Mouse (Mus musculus) midbrain, embryonic 12.5 days (tissue): ENCODE data around the gene Nek11. TPM values are rescaled to one million over a fixed set of nuclear protein-coding genes. Genes with fewer than 3 reads are reported as not detected.

Source experiments
- ATAC-seq: fragments of 200-750 bp; cut with Nextera tagmentation; 2 replicates; pipeline ENCODE4 v1.8.0; 2017; ENCODE audit warnings: low read depth, moderate TSS enrichment, moderate library complexity; ENCODE audit not compliant: low FRiP score
- H3K27ac ChIP-seq: fragments of 300-500 bp; sonication (generic); replicated peaks from 2 replicates; pipeline ENCODE4 v1.5.1; 2016; ENCODE audit warnings: mild to moderate bottlenecking
- H3K27me3 ChIP-seq: fragments of 300-500 bp; sonication (generic); 2 replicates; pipeline ENCODE4 v1.6.1; 2016; ENCODE audit warnings: mild to moderate bottlenecking
- H3K36me3 ChIP-seq: fragments of 300-500 bp; sonication (generic); 2 replicates; pipeline ENCODE4 v1.6.1; 2016
- H3K4me1 ChIP-seq: fragments of 300-500 bp; sonication (generic); 2 replicates; pipeline ENCODE4 v1.6.1; 2016
- H3K4me2 ChIP-seq: fragments of 300-500 bp; sonication (generic); replicated peaks from 2 replicates; pipeline ENCODE4 v1.6.1; 2016; ENCODE audit warnings: mild to moderate bottlenecking, moderate library complexity
- H3K4me3 ChIP-seq: fragments of 300-500 bp; sonication (generic); 2 replicates; pipeline ENCODE4 v1.5.1; 2016; ENCODE audit warnings: mild to moderate bottlenecking
- H3K9ac ChIP-seq: fragments of 300-500 bp; sonication (generic); replicated peaks from 2 replicates; pipeline ENCODE4 v1.6.1; 2016; ENCODE audit warnings: mild to moderate bottlenecking, moderate library complexity
- H3K9me3 ChIP-seq: fragments of 300-500 bp; sonication (generic); 2 replicates; pipeline ENCODE4 v1.6.1; 2016; ENCODE audit warnings: mild to moderate bottlenecking
- WGBS: fragments of 180-500 bp; shearing (Covaris S2); methylation state at CpG from one replicate; pipeline ENCODE4 v1.1.7; 2016; 5-methylcytosine and 5-hydroxymethylcytosine counted together
- polyA plus RNA-seq: library from polyadenylated mRNA; unstranded; fragments of >200 nt; fragmentation: Nextera tagmentation; extraction: Ambion mirVana; gene quantifications from 2 replicates; pipeline ENCODE4 v1.2.1, GENCODE M21; 2016

Gene Nek11
- polyA plus RNA-seq: 1.2 and 1.9 TPM in 2 replicates

- no peaks in the 10 kb centered on the region for H3K9me3 ChIP-seq
- H3K9ac ChIP-seq: peak within 1 kb of the TSS; percentile 66
- peak; percentile 97 for ATAC-seq
- H3K27me3 ChIP-seq: peaks cover 5% of the 10 kb centered on the region; the same call in 1 of the 2 replicates
- H3K36me3 ChIP-seq: peaks cover 12% of the 10 kb centered on the region; the same call in 1 of the 2 replicates
- peak within 1 kb of the TSS; percentile 69 for H3K4me2 ChIP-seq
- peak within 1 kb of the TSS; percentile 75 for H3K4me3 ChIP-seq
- H3K4me1 ChIP-seq: peaks cover 24% of the 10 kb centered on the region
- H3K27ac ChIP-seq: peak within 1 kb of the TSS; percentile 87
- WGBS: under 1% methylated on average over 44 of the region's 44 CpGs
Observed at GRCm38 (mm10) chr9:105395218-105395627, at the start of gene Nek11, which contains the start of gene Aste1. TSS of gene Nek11 (minus strand) at chr9:105395524. TSS of gene Aste1 (plus strand) at chr9:105395392.

- Histone ChIP-seq H3K27ac (no peak overlapping the region), H3K9ac (no peak overlapping the region), H3K9me3 (no peaks in the 10 kb centered on the region), H3K36me3 (peaks cover 40% of the 10 kb centered on the region), H3K27me3 (no peaks in the 10 kb centered on the region), H3K4me3 (no peak overlapping the region), H3K4me1 (no peaks in the 10 kb centered on the region), H3K4me2 (no peak overlapping the region)
- ATAC-seq: no peak
- 93% methylated on average over 6 of the region's 6 CpGs for WGBS
Observed at GRCm38 (mm10) chr9:105408549-105408948, 13.2 kb upstream of the Nek11 start.

GRCm38 (mm10) chr9:105394720-105395119 is 604 bp downstream of the Nek11 start:
- ATAC-seq: peak; percentile 28; the same call in 1 of the 2 replicates
- H3K9me3 ChIP-seq: no peaks in the 10 kb centered on the region
- H3K27ac ChIP-seq: no peak overlapping the region
- peak overlapping the region; percentile 66; the same call in 1 of the 2 replicates for H3K9ac ChIP-seq
- peak overlapping the region; percentile 69 for H3K4me2 ChIP-seq
- peak overlapping the region; percentile 75 for H3K4me3 ChIP-seq
- H3K4me1 ChIP-seq: peaks cover 24% of the 10 kb centered on the region
- WGBS: 14% methylated on average over 11 of the region's 11 CpGs
- H3K36me3 ChIP-seq: peaks cover 12% of the 10 kb centered on the region; the same call in 1 of the 2 replicates
- peaks cover 5% of the 10 kb centered on the region; the same call in 1 of the 2 replicates for H3K27me3 ChIP-seq

GRCm38 (mm10) chr9:105390616-105391015 is 4.7 kb downstream of the Nek11 start:
- H3K36me3 ChIP-seq: no peaks in the 10 kb centered on the region
- H3K4me3 ChIP-seq: no peak overlapping the region
- ATAC-seq: no peak
- H3K9me3 ChIP-seq: no peaks in the 10 kb centered on the region
- 0 out of 2 replicates have a peak, but pooled peaks cover 4% of the 10 kb centered on the region for H3K4me1 ChIP-seq
- H3K27ac ChIP-seq: no peak overlapping the region
- no peak overlapping the region for H3K9ac ChIP-seq
- no peak overlapping the region for H3K4me2 ChIP-seq
- H3K27me3 ChIP-seq: peaks cover 5% of the 10 kb centered on the region; the same call in 1 of the 2 replicates
- 63% methylated on average over 4 of the region's 5 CpGs for WGBS

GRCm38 (mm10) chr9:105389289-105389688 is 6.0 kb downstream of the Nek11 start:
- no peaks in the 10 kb centered on the region for H3K36me3 ChIP-seq
- 18% methylated on average over 4 of the region's 4 CpGs for WGBS

GRCm38 (mm10) chr9:105387403-105387802 is 7.9 kb downstream of the Nek11 start:
- Histone ChIP-seq H3K36me3 (no peaks in the 10 kb centered on the region), H3K9me3 (no peaks in the 10 kb centered on the region), H3K9ac (no peak overlapping the region), H3K27ac (no peak overlapping the region), H3K4me1 (no peaks in the 10 kb centered on the region), H3K4me2 (no peak overlapping the region), H3K27me3 (no peaks in the 10 kb centered on the region), H3K4me3 (no peak overlapping the region)
- ATAC-seq: no peak
- 79% methylated on average over 5 of the region's 5 CpGs for WGBS

More at GRCm38 (mm10) chr9:105389289-105389688, 6.0 kb downstream of the Nek11 start:
- no peak for ATAC-seq
- no peak overlapping the region for H3K9ac ChIP-seq
- H3K27ac ChIP-seq: no peak overlapping the region
- peaks cover 5% of the 10 kb centered on the region; the same call in 1 of the 2 replicates for H3K27me3 ChIP-seq
- no peaks in the 10 kb centered on the region for H3K9me3 ChIP-seq
- no peaks in the 10 kb centered on the region for H3K4me1 ChIP-seq
- no peak overlapping the region for H3K4me3 ChIP-seq
- no peak overlapping the region for H3K4me2 ChIP-seq

GRCm38 (mm10) chr9:105379533-105380145 is 15.7 kb downstream of the Nek11 start:
- Histone ChIP-seq H3K4me2 (no peak overlapping the region), H3K4me1 (no peaks in the 10 kb centered on the region; the same call in none of the 2 replicates), H3K27ac (peak overlapping the region; percentile 70), H3K9me3 (no peaks in the 10 kb centered on the region), H3K36me3 (no peaks in the 10 kb centered on the region), H3K9ac (no peak overlapping the region), H3K4me3 (no peak overlapping the region), H3K27me3 (no peaks in the 10 kb centered on the region)
- WGBS: 55% methylated on average over 8 of the region's 8 CpGs
- peak; percentile 90 for ATAC-seq

- H3K4me2 ChIP-seq: no peak overlapping the region
- H3K27me3 ChIP-seq: no peaks in the 10 kb centered on the region
- H3K9me3 ChIP-seq: no peaks in the 10 kb centered on the region
- no peak for ATAC-seq
- no peak overlapping the region for H3K27ac ChIP-seq
- no peaks in the 10 kb centered on the region; the same call in none of the 2 replicates for H3K4me1 ChIP-seq
- H3K4me3 ChIP-seq: no peak overlapping the region
- no peaks in the 10 kb centered on the region for H3K36me3 ChIP-seq
- H3K9ac ChIP-seq: no peak overlapping the region
- WGBS: 73% methylated on average over 3 of the region's 3 CpGs
Observed at GRCm38 (mm10) chr9:105377622-105378021, 17.7 kb downstream of the Nek11 start.

- H3K4me3 ChIP-seq: no peak overlapping the region
- no peak overlapping the region for H3K9ac ChIP-seq
- no peaks in the 10 kb centered on the region for H3K27me3 ChIP-seq
- ATAC-seq: no peak
- 0 out of 2 replicates have a peak overlapping the region, but pooled peaks have one; percentile 8 for H3K27ac ChIP-seq
- H3K4me1 ChIP-seq: no peaks in the 10 kb centered on the region; the same call in none of the 2 replicates
- no peaks in the 10 kb centered on the region for H3K9me3 ChIP-seq
- H3K36me3 ChIP-seq: no peaks in the 10 kb centered on the region
- H3K4me2 ChIP-seq: no peak overlapping the region
- 77% methylated on average over 7 of the region's 7 CpGs for WGBS
Observed at GRCm38 (mm10) chr9:105376954-105377530, 18.3 kb downstream of the Nek11 start.

- Histone ChIP-seq H3K9me3 (no peaks in the 10 kb centered on the region), H3K9ac (no peak overlapping the region), H3K27ac (0 out of 2 replicates have a peak overlapping the region, but pooled peaks have one; percentile 8), H3K4me2 (no peak overlapping the region), H3K36me3 (no peaks in the 10 kb centered on the region), H3K4me3 (no peak overlapping the region), H3K27me3 (no peaks in the 10 kb centered on the region), H3K4me1 (no peaks in the 10 kb centered on the region; the same call in none of the 2 replicates)
- WGBS: 83% methylated on average over 7 of the region's 7 CpGs
- ATAC-seq: no peak
Observed at GRCm38 (mm10) chr9:105376411-105376810, 18.9 kb downstream of the Nek11 start.

- Histone ChIP-seq H3K27ac (no peak overlapping the region), H3K27me3 (no peaks in the 10 kb centered on the region), H3K9ac (no peak overlapping the region), H3K9me3 (no peaks in the 10 kb centered on the region), H3K4me2 (no peak overlapping the region), H3K4me1 (no peaks in the 10 kb centered on the region; the same call in 1 of the 2 replicates), H3K4me3 (no peak overlapping the region), H3K36me3 (no peaks in the 10 kb centered on the region)
- WGBS: 68% methylated on average over 5 of the region's 5 CpGs
- no peak for ATAC-seq
Observed at GRCm38 (mm10) chr9:105374361-105374760, 21.0 kb downstream of the Nek11 start.

GRCm38 (mm10) chr9:105368605-105369004 is 26.7 kb downstream of the Nek11 start:
- Histone ChIP-seq H3K9me3 (no peaks in the 10 kb centered on the region), H3K27me3 (no peaks in the 10 kb centered on the region), H3K4me2 (no peak overlapping the region), H3K4me1 (no peaks in the 10 kb centered on the region), H3K27ac (no peak overlapping the region), H3K4me3 (no peak overlapping the region), H3K9ac (no peak overlapping the region), H3K36me3 (no peaks in the 10 kb centered on the region)
- ATAC-seq: no peak
- WGBS: 93% methylated on average over 3 of the region's 3 CpGs
